Mouse (Mus musculus): ENCODE measurements around the gene Ell.

Ell gene

DNA sequence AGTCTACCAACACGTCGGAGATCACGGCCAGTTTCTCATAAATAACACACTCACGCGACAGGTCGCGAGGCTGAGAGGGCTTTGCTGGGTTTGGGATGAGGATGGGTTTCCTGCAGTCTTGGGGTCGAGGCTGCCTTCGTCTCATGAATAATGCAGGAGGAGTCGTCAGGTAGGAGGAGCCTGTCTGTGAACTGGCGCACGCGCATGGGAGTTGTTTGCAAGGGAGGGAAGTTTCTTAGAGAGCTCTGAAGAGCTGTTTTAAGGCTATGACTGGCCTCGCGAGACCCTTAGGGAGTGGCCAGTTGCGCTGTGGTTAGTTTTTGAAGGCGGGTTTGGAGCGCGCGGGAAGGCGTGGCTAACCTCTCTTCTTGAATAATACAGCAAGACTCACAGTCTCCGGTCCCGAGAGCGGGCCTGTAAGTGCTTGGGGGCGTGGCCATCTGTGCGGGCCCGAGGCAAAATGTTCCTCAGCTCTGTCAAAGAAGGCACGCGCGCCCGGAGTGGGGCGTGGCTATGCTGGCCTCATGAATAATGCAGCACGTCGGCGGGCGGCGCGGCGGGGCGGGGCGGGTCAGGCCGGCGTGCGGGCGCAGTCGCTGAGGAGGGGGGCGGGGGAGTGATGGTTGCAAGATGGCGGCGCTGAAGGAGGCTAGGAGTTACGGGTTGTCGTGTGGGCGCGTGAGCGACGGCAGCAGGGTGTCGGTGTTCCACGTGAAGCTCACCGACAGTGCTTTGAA is at the start of gene Ell:
TSS of gene Ell (plus strand) at position 381 of the 737 bp plus-strand sequence.
- peak; percentile 100 for DNase-seq (ENCODE audit: low spot score in 2 of 2)

DNA sequence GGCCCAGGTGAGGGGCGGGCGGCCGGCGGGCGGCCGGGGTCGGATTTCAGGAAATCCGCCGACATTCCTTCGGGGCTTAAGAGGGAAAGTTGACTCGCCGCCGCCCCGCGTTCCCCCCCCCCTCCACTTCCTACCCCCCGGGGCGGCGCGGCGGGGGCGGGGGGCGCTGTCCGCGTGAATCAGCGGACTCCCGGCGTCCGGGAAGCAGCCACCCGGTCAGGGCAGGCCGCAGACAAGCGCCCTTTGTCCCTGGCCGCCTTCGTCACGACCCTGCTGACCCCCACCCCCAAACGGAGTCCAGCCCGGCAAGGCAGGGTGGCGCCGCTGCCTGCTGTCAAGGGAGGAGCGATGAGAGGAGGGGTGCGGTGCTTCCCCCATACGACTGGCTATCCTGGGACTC is 49.7 kb upstream of the Ell start:
- no peak for DNase-seq (ENCODE audit: low spot score in 2 of 2)

DNA sequence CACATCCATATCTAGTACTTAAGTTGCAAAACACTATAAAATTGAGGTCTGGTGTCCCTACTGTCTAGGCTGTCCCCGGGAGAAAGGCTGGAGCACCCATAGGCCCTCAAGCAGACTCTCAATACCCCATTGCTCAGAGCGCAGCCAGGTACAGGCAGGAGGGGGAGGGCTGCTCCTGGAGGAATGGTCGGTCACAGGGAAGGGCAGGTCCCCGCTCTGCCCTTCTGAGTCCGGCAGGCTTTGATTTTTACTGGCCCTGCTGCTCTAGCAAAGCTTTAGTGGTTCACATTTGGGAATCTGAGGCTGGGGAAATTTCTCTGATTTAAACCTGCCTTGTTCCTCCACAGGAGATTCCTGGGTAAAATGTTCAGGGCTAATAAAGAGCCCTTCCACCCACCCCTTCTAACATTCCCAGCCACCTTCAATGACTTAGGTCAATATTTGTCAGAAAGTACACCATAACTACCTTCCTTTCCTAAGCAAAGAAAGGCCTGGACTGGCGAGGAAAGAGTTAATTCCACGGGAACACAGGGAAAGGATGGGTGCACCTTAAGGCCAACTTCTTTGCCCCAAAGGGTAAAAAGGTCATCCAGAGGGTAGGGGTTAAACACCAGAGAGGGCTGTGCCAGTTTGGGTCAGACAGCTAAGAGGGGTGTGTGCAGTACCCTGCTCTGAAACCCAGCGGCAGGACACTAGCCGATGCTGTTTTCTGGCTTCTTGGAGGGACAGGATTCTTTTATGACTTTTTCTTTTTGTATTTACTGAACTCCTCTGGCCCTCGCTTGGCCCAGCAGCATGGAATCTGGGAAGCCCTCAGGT is 49.0 kb upstream of the Ell start:
- no peak for DNase-seq (ENCODE audit: low spot score in 2 of 2)

DNA sequence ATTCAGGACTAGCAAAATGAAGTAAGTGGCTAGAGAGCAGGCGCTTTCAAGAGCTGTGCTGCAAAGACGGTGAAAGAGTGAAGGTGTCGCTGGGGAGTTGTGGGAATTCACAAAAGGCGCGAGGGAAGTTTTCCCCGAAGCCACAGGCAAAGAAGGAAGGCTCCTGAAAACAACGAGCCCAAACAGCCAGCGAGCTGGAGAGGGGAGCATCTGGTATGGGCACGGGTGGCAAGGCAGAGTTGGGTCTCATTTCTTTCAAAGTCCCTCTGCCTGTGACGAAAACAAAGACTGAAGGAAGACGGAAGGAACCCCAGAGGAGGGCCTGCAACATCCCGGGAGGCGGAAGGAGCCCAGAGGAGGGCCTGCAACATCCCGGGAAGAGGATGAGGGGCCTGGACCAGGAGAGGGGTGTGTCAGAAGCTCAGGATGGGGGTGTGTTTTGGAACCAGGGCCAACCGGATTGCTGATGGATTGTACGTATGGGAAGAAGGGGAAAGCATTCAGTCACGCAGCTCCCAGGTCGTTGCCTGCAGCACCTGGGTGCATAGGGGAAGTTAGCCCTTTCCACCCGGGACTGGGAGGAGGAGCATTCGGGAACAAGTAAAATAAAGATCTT is 48.3 kb upstream of the Ell start:
- DNase-seq (ENCODE audit: low spot score in 2 of 2): no peak

DNA sequence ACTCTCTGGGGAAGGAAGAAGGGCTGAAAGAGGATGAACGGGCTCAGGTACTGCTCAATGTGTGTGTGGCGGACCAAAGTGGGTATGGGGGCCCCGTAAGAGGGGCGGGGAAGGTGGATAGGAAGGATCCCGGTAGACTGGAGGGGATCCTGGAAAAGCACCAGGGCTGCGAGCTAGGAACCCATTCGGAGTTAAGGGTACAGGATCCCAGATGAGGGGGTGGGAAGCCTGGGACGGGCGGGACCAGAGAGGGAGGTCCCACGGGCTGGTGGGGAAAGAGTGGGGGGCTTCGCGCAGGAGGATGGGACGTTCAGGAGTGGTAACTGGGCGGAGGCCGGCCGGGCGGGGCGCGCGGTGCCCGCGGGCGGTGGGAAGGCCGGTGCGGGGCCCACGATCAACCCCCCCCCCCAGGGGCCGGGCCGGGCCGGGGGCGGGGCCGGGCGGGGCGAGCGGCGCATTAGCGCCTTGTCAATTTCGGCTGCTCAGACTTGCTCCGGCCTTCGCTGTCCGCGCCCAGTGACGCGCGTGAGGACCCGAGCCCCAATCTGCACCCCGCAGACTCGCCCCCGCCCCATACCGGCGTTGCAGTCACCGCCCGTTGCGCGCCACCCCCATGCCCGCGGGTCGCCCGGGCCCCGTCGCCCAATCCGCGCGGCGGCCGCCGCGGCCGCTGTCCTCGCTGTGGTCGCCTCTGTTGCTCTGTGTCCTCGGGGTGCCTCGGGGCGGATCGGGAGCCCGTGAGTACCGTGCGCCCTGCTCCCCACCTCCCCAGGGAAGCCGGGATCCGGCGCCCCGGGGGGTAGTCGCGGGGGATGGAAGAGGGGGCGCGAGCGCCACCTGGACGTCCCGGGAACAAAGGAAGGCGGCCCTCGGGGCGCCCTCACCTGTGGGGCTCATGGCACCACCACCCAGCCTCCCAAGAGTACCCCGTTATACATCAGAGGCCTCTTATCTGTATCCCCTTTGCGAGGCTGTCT is 46.3 kb upstream of the Ell start, which contains the start of gene Crlf1:
TSS of gene Crlf1 (plus strand) at position 495 of the 977 bp plus-strand sequence.
- no peak for DNase-seq (ENCODE audit: low spot score in 2 of 2)

DNA sequence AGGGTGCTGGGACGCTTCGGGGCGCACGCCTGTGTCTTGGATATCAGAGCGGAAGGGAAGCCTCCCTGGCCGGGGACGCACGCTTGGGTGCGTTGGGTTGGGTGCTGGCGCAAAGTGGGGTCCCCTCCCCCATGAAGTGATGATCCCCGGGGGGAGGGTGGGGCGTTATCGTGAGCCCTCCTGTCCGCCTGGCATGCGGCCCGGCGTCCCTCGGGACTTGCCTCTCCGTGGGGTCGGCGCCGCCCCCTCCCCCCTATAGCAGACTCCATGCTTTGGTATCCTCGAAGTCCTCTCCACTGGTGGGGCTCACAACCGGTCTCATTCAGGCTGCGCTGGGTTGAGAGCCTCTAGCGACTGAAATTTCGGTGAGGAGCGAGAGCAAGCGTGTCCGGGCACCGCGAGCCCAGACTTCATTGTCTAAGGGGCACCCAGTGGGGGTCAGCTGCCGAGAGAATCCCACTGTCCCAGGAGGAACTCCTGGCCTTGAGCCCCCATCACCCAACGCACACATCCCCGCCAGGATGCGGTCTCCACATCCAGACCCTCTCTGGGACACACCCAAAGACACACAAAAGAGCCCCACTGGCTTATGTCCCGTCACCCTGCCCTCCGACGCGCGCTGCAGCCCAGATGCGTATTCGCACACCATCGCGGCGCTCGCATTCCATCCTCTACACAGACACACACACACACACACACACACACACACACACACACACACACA is 45.4 kb upstream of the Ell start:
- no peak for DNase-seq (ENCODE audit: low spot score in 2 of 2)

DNA sequence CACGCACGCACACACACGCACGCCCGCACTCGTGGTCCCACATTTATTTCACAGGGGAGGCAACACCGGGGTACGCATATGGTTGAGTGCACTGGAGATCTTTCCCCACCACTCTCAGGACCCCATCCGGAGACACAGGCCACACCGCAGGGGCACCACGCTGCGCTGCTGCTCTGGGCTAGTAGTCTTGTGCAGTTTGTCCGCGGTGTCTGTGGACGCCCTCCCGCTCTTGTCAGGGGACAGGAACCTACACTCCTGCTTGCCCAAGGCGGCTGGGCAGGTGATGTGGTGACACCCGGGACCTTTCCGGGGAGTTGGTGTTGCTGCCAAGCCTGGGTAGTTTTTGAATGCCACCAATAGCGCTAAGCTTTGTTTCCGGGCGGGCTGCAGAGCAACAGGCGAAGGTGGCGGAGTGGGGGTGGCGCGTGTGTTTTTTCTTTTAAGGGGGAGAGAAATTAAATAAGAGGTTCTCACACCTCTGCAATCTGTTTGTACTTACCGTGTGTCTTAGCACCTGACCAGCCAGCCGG is 44.8 kb upstream of the Ell start:
- DNase-seq (ENCODE audit: low spot score in 2 of 2): no peak

DNA sequence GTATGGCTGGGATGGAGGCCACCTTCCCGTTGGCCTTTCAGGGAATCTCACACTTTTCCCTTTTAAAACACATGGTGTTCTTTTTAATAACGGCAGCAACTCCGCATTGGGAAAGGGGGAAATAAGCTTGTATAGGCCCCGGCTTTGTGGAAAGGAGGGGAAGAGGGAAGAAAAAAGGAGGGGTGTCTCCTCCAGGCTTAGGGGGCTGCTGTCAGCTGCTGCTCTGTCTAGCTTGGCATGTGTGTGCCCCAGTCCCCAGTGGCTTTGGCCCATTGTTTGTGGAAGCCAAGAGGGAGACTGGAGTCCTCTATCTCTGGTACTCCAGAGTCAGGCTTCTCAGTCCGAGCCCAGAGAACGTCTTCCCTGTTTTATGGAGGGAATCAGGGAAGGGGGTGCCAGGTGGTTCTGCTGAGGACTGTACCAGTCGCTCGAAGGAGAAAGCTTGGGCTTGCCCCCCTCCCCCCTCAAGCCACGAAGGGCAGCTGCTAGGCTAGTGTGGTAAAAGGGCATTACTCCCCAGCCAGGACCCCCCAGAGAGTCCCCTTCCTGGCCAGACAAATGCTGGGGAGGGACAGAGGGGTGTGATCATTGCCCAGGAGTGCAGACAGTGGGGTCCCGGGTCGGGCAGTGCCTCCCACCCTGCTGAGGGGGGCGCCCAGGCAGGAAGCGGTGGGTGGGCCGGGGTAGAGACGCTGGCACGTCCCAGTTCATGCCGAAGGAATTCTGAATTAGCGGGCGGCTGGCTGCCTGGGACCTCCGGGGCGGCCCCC is 44.1 kb upstream of the Ell start:
- DNase-seq (ENCODE audit: low spot score in 2 of 2): no peak

DNA sequence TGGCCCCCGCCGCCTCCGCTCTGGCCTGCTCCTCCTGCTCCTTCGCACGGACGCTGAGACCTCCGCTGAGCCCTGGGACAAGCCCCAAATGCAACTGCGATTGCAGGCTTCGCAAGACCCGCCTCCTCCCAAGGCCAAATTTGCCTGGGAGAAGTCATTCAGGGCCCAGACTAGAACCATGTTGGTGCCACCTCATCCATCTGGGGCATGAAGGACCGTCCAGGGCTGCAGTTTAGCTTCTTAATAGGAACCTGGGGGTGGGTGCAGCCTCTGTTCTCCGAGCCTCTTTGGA is 43.5 kb upstream of the Ell start:
- DNase-seq (ENCODE audit: low spot score in 2 of 2): no peak

DNA sequence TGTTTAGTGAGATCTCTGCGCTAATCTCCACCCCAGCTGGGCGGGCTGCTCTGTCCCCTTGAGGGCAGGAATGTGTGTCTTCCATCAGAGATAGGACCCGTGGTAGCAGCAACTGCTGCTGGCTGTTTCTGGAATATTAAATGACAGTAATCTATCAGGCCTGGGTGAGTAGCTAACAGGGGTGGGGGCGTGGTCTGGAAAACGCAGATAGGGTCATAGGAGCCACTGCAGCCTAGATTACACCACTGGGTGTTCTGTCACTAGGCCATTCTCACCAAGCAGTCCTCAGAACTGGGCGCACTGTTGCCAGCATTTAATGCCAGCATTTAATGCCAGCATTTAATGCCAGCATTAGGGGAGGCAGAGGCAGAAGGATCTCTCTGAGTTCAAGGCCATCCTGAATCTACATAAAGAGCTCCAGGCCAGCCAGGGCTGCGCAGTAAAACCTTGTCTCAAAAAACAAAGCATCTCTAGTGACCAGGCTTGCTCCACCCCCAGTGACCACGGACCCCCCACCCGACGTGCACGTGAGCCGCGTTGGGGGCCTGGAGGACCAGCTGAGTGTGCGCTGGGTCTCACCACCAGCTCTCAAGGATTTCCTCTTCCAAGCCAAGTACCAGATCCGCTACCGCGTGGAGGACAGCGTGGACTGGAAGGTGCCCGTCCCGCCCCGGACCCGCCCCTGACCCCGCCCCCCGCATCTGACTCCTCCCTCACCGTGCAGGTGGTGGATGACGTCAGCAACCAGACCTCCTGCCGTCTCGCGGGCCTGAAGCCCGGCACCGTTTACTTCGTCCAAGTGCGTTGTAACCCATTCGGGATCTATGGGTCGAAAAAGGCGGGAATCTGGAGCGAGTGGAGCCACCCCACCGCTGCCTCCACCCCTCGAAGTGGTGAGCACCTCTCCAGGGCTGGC is 38.6 kb upstream of the Ell start:
- peak; percentile 66 to 81 for DNase-seq (ENCODE audit: low spot score in 2 of 2)

DNA sequence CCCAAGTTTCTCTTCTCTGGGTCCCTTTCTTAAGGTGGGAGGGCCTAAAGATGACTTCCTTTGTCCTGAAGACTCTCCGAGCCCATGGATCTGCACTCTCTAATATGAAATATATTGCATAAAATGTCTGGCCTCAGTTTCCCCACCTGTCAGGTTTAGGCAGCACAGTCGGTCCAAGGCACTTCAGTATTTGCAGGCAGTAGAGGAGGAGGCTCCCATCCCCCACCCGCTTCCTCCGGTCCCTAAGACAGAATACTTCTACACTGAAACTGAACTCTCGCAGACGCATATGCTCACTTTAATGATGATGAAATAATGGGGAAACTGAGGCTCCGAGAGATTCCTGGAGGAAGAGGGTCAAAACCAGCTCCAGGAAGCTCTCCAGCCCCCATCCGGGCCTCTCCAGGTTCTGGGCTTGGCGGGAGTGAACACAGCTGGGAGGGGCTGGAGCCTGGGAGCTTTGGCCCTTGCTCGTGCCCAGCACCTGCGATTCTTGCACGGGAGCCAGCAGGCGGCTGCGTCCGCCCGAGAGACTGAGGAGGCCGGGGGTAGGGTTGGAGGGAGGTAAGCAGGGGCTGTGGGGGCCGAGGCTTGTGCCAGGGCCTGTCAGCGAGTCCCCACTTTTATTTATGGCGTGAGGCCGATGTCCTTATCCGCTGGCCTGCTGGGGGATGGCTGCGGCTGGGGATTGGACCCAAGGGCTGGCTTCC is 37.3 kb upstream of the Ell start:
- DNase-seq (ENCODE audit: low spot score in 2 of 2): no peak

DNA sequence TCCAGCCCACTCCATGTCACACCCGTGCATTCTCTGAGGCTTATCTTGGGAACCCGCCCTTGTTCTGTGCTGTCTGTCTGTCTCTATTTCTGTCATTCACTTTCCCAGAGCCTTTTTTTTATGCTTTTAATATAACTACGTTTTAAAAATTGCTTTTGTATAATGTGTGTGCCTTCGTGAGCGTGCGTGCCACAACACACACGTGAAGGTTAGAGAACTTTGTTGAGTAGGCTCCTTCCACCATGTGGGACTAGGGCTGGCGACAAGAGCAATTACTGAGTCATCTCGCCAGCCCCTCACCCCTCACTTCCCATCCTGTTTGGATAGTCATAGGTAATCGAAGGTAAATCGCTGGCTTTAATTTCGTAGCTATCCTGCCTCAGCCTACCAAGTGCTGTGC is 36.7 kb upstream of the Ell start:
- DNase-seq (ENCODE audit: low spot score in 2 of 2): no peak

DNA sequence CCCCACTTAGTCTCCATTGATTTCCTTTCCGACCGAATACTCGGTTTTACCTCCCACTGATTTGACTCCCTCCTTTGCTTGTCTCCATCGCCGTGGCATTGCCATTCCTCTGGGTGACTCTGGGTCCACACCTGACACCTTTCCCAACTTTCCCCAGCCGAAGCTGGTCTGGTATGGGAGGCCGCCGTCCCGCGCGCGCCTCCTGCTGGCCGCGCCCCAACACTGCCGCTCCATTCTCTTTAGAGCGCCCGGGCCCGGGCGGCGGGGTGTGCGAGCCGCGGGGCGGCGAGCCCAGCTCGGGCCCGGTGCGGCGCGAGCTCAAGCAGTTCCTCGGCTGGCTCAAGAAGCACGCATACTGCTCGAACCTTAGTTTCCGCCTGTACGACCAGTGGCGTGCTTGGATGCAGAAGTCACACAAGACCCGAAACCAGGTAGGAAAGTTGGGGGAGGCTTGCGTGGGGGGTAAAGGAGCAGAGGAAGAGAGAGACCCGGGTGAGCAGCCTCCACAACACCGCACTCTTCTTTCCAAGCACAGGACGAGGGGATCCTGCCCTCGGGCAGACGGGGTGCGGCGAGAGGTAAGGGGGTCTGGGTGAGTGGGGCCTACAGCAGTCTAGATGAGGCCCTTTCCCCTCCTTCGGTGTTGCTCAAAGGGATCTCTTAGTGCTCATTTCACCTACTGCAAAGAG is 36.1 kb upstream of the Ell start:
- peak; percentile 71 to 89 for DNase-seq (ENCODE audit: low spot score in 2 of 2)

DNA sequence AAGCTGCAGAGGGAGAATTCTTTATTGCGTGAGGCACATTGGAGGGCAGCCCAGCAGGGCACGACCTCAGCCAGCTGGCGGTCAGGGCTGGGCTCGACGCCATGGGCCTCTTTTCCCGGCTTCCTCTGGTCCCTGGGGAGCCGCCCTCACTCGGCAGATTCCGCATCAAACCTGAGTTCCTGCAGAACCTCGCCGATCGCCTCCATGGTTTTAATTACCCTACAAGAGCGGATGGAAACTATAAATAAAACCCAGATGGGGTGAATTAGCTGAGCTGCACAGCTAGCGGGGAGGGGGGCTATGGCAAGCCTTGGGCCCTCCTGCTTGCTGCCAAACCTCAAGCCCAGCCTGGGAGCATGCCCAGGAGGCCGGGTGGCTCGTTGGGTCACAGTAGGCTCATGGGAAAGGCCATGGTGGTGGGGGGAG is 35.0 kb upstream of the Ell start:
- no peak for DNase-seq (ENCODE audit: low spot score in 2 of 2)

DNA sequence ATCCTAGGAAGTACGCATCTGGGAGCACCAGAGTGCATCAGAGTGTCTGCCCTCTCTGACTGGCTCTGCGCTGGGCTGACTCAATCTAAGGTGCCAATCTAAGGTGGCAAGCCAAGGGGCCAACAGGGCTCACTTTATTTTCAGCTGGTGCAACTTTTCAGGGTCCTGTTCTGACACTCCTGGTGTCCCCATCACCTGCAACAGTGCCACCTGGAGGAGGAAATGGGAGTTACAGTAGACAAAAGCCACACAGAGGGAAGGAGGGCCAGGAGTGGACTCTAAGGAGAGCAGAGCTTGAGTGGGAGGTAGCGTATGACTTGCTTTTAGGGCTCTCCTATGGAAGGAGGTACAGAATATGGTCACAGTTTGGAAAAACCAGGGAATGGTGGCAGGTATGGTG is 34.4 kb upstream of the Ell start:
- DNase-seq (ENCODE audit: low spot score in 2 of 2): peak; percentile 85 to 96

DNA sequence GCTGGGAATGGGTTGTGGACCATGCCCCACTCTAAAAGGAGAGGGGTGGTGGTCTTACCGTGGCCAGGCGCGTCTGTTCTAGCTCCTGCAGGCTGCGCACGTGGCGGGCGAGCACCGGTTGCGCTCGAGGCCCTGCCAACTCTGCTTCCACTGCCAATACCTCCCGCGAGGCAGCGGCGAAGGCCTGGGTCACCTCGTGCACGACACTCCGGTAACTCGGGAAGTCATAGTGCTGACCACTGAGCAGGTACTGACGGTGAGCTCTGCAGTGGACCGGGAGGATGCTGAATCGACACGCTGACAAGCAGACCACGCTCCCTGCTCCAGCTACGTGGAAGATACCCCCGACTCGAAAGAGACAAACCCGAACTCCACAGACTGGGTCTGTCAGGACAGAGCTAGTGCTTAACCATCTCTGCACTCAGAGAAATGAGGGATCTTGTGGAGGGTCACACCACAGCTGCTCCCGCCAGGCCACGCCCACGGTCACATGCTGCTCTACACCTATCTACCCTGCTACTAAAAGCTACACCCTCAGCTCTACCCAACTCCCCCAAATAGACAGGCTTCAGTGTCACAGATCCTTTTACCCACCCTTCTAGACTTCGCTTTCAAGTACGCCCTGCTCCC is 33.4 kb upstream of the Ell start:
- no peak for DNase-seq (ENCODE audit: low spot score in 2 of 2)

Data from spleen, postnatal 4 days (tissue).